ENCODE assay signal across 15 mouse cellular contexts in the genomic region with DNA sequence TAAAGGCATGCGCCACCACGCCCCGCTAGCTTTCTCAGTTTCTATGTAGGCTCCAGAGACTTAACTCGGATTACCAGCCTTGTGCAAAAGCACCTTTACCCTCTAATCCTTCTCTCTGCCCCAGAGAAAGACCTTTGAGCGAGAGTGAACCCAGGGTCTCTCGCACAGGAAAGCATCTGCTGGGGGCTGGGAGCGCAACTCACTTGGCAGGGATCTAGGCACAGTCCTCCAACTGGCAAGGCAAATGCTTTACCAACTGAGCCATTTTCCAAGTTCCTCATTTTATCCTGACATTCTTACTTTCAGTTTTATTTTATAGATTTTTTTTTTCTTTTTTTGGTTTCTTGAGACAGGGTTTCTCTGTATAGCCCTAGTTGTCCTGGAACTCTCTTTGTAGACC. TPM values are rescaled to one million over a fixed set of nuclear protein-coding genes. Genes with fewer than 3 reads are reported as not detected.
A peak's percentile ranks its signal among the peaks of the same experiment; 100 is the strongest.
DNase-seq lines count a peak whose midpoint lies in the region; ATAC-seq and TF ChIP-seq lines count a peak whose summit lies in the region.
"Had no signal": no experiment of that assay in that cellular context is flagged by ENCODE, and none has a peak within 500 bp of the region (broad histone marks: within the 10 kb centered on the region; RNA-seq: fewer than 3 reads in every experiment).

No protein-coding gene starts in this region.

- WGBS in liver, adult 2 months = 50% methylated on average over 7 of the region's 7 CpGs
- WGBS in liver, embryonic 15.5 days (ENCODE audit: insufficient replicate concordance) = 76% methylated on average over 7 of the region's 7 CpGs

- peak; percentile 91 for DNase-seq in liver, adult 2 months (ENCODE audit: extremely low read depth, low read depth, low spot score)
- DNase-seq in liver = no peak
- peak; percentile 26 for DNase-seq in yolk sac, embryonic 10.5 days (ENCODE audit: low spot score)
- no peak for DNase-seq in left cerebral cortex, adult 8-10 months (ENCODE audit: low spot score in 2 of 2)
- DNase-seq in embryo, embryonic 10 days (ENCODE audit: low spot score) = no peak
- DNase-seq: cerebellum, adult 2 months; embryo, embryonic 11 days; forebrain, postnatal 0 days; gastrocnemius, postnatal 14 days; thymus, postnatal 36 days had no signal

- H3K27me3 ChIP-seq in erythroblast, embryonic 14.5 days (ENCODE audit: control insufficient read depth) = peaks cover 8% of the 10 kb centered on the region
- H3K27me3 ChIP-seq in liver, adult 2 months (ENCODE audit: control insufficient read depth, insufficient read depth, low read length) = no peaks in the 10 kb centered on the region
- no peaks in the 10 kb centered on the region for H3K27me3 ChIP-seq in liver, embryonic 15.5 days

- no peak for TF ChIP-seq CTCF in liver, adult 2 months (IDR thresholded peaks at IDR 0.05; ENCODE audit: low read depth, low read length)

- H3K4me1 ChIP-seq in erythroblast, embryonic 14.5 days (ENCODE audit: control insufficient read depth) = peaks cover 51% of the 10 kb centered on the region
- peaks cover 7% of the 10 kb centered on the region for H3K4me1 ChIP-seq in liver, adult 2 months (ENCODE audit: control insufficient read depth, insufficient read depth, low read length)
- H3K4me1 ChIP-seq in liver, embryonic 15.5 days (replicated peaks) = peaks cover 35% of the 10 kb centered on the region

- peaks cover 3% of the 10 kb centered on the region; the same call in 1 of the 2 replicates for H3K79me2 ChIP-seq in liver, adult 2 months (ENCODE audit: control insufficient read depth, insufficient read depth, low read length)

- H3K9ac ChIP-seq in liver, adult 2 months (ENCODE audit: low read depth, low read length) = no peak overlapping the region
- no peak overlapping the region for H3K9ac ChIP-seq in liver, embryonic 15.5 days
- H3K9ac ChIP-seq: forebrain, postnatal 0 days; midbrain, embryonic 13.5 days had no signal

- peak overlapping the region; percentile 76 for H3K4me3 ChIP-seq in erythroblast, embryonic 14.5 days (replicated peaks)
- H3K4me3 ChIP-seq in liver, adult 2 months (ENCODE audit: insufficient read depth, low read depth, low read length) = no peak overlapping the region
- peak overlapping the region; percentile 19; the same call in 1 of the 2 replicates for H3K4me3 ChIP-seq in liver, embryonic 15.5 days (replicated peaks)
- H3K4me3 ChIP-seq: left cerebral cortex, adult 2 months; midbrain, embryonic 13.5 days had no signal

- ATAC-seq in erythroblast, adult 5-6 weeks (replicated peaks; ENCODE audit: low FRiP score, poor library complexity, severe bottlenecking) = no peak
- no peak for ATAC-seq in liver, embryonic 15.5 days (ENCODE audit: insufficient read depth)
- ATAC-seq: forebrain, postnatal 0 days; midbrain, embryonic 13.5 days had no signal

- peaks cover 53% of the 10 kb centered on the region for H3K36me3 ChIP-seq in erythroblast, embryonic 14.5 days (ENCODE audit: control insufficient read depth)
- 0 out of 2 replicates have a peak, but pooled peaks cover 4% of the 10 kb centered on the region for H3K36me3 ChIP-seq in liver, adult 2 months (ENCODE audit: control insufficient read depth, insufficient read depth, low read length)
- peaks cover 35% of the 10 kb centered on the region for H3K36me3 ChIP-seq in liver, embryonic 15.5 days (replicated peaks)
- H3K36me3 ChIP-seq: midbrain, embryonic 13.5 days had no signal

- peaks cover 12% of the 10 kb centered on the region for H3K9me3 ChIP-seq in erythroblast, embryonic 14.5 days (ENCODE audit: control insufficient read depth, low read length)
- H3K9me3 ChIP-seq in liver, embryonic 15.5 days (replicated peaks) = no peaks in the 10 kb centered on the region

- peak overlapping the region; percentile 85 for H3K4me2 ChIP-seq in liver, embryonic 15.5 days
- H3K4me2 ChIP-seq: midbrain, embryonic 13.5 days had no signal

- H3K27ac ChIP-seq in liver, adult 2 months (replicated peaks; ENCODE audit: insufficient read depth, low read depth, low read length) = no peak overlapping the region; the same call in none of the 2 replicates
- peak overlapping the region; percentile 88; the same call in 1 of the 2 replicates for H3K27ac ChIP-seq in liver, embryonic 15.5 days (replicated peaks)
- H3K27ac ChIP-seq: left cerebral cortex, adult 2 months; midbrain, embryonic 13.5 days had no signal

- no peak for TF ChIP-seq POLR2A in liver, adult 2 months (IDR thresholded peaks at IDR 0.05; ENCODE audit: extremely low read depth, insufficient read depth, low read length)

RNA-seq across cellular contexts. Expression of a gene that starts 3.4 kb away (rescaled TPM):
- 7.4 and 7.6 TPM in 2 replicates for polyA plus RNA-seq in erythroblast, embryonic 14.5 days (2012)
- 80.5 and 102 TPM in 2 replicates for total RNA-seq in erythroblast, adult 5-6 weeks (2015; ENCODE audit: low replicate concordance)
- total RNA-seq in erythroblast, adult 5-6 weeks (2017; ENCODE audit: low replicate concordance) = 77.4 and 87.0 TPM in 2 replicates
- total RNA-seq in liver, adult 2 months (2014; rRNA removed) = 19.8 and 24.8 TPM in 2 replicates
- 8.4 and 12.5 TPM in 2 replicates for polyA plus RNA-seq in liver, adult 2 months (2012; rRNA removed)
- polyA plus RNA-seq in liver, embryonic 15.5 days (2015; fragmentation: Nextera tagmentation; extraction: Ambion mirVana) = 14.9 and 15.3 TPM in 2 replicates
- total RNA-seq in left cerebral cortex, adult 8-10 months (2022) = 10 to 100 TPM in 2 of 4 experiments, 1 to 10 TPM in 2; 5.6 to 10.1 (median 8.5) TPM

RNA-seq across cellular contexts. Expression of a gene that starts 12.7 kb away (rescaled TPM):
- polyA plus RNA-seq in erythroblast, embryonic 14.5 days (2012) = not detected in 2 replicates
- 1.5 and 2.9 TPM in 2 replicates for total RNA-seq in erythroblast, adult 5-6 weeks (2015; ENCODE audit: low replicate concordance)
- total RNA-seq in erythroblast, adult 5-6 weeks (2017; ENCODE audit: low replicate concordance) = 2.9 and 3.0 TPM in 2 replicates
- total RNA-seq in liver, adult 2 months (2014; rRNA removed) = 1.9 and 2.1 TPM in 2 replicates
- polyA plus RNA-seq in liver, adult 2 months (2012; rRNA removed) = 0.21 and 0.39 TPM in 2 replicates
- 0.59 and 0.62 TPM in 2 replicates for polyA plus RNA-seq in liver, embryonic 15.5 days (2015; fragmentation: Nextera tagmentation; extraction: Ambion mirVana)
- total RNA-seq in left cerebral cortex, adult 8-10 months (2022) = 1 to 10 TPM; 5.9 to 8.1 (median 7.3) TPM

RNA-seq across cellular contexts. Expression of a gene that starts 44.3 kb away (rescaled TPM):
- polyA plus RNA-seq in erythroblast, embryonic 14.5 days (2012) = 1.6 and 3.8 TPM in 2 replicates
- 11.9 and 22.4 TPM in 2 replicates for total RNA-seq in erythroblast, adult 5-6 weeks (2015; ENCODE audit: low replicate concordance)
- total RNA-seq in erythroblast, adult 5-6 weeks (2017; ENCODE audit: low replicate concordance) = 31.9 and 51.7 TPM in 2 replicates
- total RNA-seq in liver, adult 2 months (2014; rRNA removed) = 20.6 and 21.1 TPM in 2 replicates
- 10.0 and 21.4 TPM in 2 replicates for polyA plus RNA-seq in liver, adult 2 months (2012; rRNA removed)
- 19.1 and 19.2 TPM in 2 replicates for polyA plus RNA-seq in liver, embryonic 15.5 days (2015; fragmentation: Nextera tagmentation; extraction: Ambion mirVana)
- total RNA-seq in left cerebral cortex, adult 8-10 months (2022) = 10 to 100 TPM; 77.7 to 88.8 (median 82.2) TPM

Comparison
In these comparisons a context has a peak if more than half of its experiments do, and no peak if none do; other contexts are left out.
1. DNase-seq: peak in liver, adult 2 months (single experiment) and yolk sac, embryonic 10.5 days (single experiment); none in liver (single experiment), left cerebral cortex, adult 8-10 months (0 of 2) and embryo, embryonic 10 days (single experiment).